Mouse (Mus musculus) ES-E14 (cell line): ENCODE data around the gene Tshz2. TPM values are rescaled to one million over a fixed set of nuclear protein-coding genes. Genes with fewer than 3 reads are reported as not detected.

ENCODE experiments used
- DNase-seq: peaks from one replicate; pipeline ENCODE4 v3.0.0-alpha.2; 2013; ENCODE audit warnings: low read depth, low spot score
- H3K27ac ChIP-seq: 2 replicates; pipeline ENCODE4 v1.5.1; 2012; ENCODE audit warnings: low read depth, mild to moderate bottlenecking, low read length, moderate library complexity, mixed read lengths; ENCODE audit not compliant: poor library complexity, insufficient read depth, severe bottlenecking
- H3K36me3 ChIP-seq: 2 replicates; pipeline ENCODE4 v1.6.1; 2012; ENCODE audit warnings: mild to moderate bottlenecking, low read length, moderate library complexity, mixed read lengths; ENCODE audit not compliant: control insufficient read depth, poor library complexity, insufficient read depth, severe bottlenecking
- H3K4me1 ChIP-seq, 2 experiments: fragments of 150-350 bp in 1 of 2; sonication (generic) in 1 of 2; 2 replicates each; pipeline ENCODE4 v1.6.1; 2012; ENCODE audit warnings: low read length in 2 of 2, mild to moderate bottlenecking in 1 of 2, mixed read lengths in 1 of 2; ENCODE audit not compliant: control insufficient read depth in 2 of 2, insufficient read depth in 2 of 2, poor library complexity in 1 of 2
- H3K4me3 ChIP-seq, 2 experiments: fragments of 150-350 bp in 1 of 2; sonication (generic) in 1 of 2; 2 replicates each; pipeline ENCODE4 v1.5.1; 2012; ENCODE audit warnings: low read length in 2 of 2, low read depth in 1 of 2, mild to moderate bottlenecking in 1 of 2, mixed read lengths in 1 of 2; ENCODE audit not compliant: insufficient read depth in 1 of 2, poor library complexity in 1 of 2, severe bottlenecking in 1 of 2
- H3K9ac ChIP-seq: 2 replicates; pipeline ENCODE4 v1.6.1; 2012; ENCODE audit warnings: low read depth, mild to moderate bottlenecking, low read length, mixed read lengths; ENCODE audit not compliant: poor library complexity, insufficient read depth, severe bottlenecking
- H3K9me3 ChIP-seq: fragments of 150-350 bp; sonication (generic); 2 replicates; pipeline ENCODE4 v1.6.1; 2012; ENCODE audit warnings: low read depth, mild to moderate bottlenecking, low read length; ENCODE audit not compliant: control insufficient read depth, insufficient read depth
- CHD2 ChIP-seq: IDR thresholded peaks from 2 replicates; pipeline ENCODE4 v1.6.1; 2014; ENCODE audit warnings: mild to moderate bottlenecking, low read depth, low read length, inconsistent platforms
- HCFC1 ChIP-seq: IDR thresholded peaks from 2 replicates; pipeline ENCODE4 v1.6.1; 2012; ENCODE audit warnings: low read length, inconsistent platforms, borderline replicate concordance; ENCODE audit not compliant: insufficient read depth
- MAFK ChIP-seq: IDR thresholded peaks from 2 replicates; pipeline ENCODE4 v1.6.1; 2014; ENCODE audit warnings: mild to moderate bottlenecking, low read depth, low read length, inconsistent platforms; ENCODE audit not compliant: insufficient read depth
- ZC3H11A ChIP-seq: IDR thresholded peaks from 2 replicates; pipeline ENCODE4 v1.6.1; 2012; ENCODE audit warnings: low read depth, mild to moderate bottlenecking, inconsistent platforms, low read length, borderline replicate concordance
- ZNF384 ChIP-seq: IDR thresholded peaks from 2 replicates; pipeline ENCODE4 v1.6.1; 2012; ENCODE audit warnings: low read depth, low read length, inconsistent platforms
- in situ Hi-C, 2 experiments: fragments of 600-800 bp; cut with MboI; formaldehyde crosslinking; loops; one replicate each; pipeline ENCODE4 v1.15.1; 2025; ENCODE audit warnings: low sequenced_read_pairs in 2 of 2, inconsistent platforms in 1 of 2; ENCODE audit not compliant: unreplicated experiment in 2 of 2
- total RNA-seq: library from RNA; depleted of rRNA; stranded (reverse); fragments of 300-350 nt; gene quantifications from 2 replicates; pipeline ENCODE4 v1.2.3, GENCODE M21; 2012

Tshz2 gene
- total RNA-seq, 1 experiment = 0.27 TPM

GRCm38 (mm10) chr2:169826833-169827232 is 194.0 kb downstream of the Tshz2 start:
- DNase-seq = no peak
- H3K36me3 ChIP-seq = no peaks in the 10 kb centered on the region
- H3K27ac ChIP-seq = no peak overlapping the region
- no peak for TF ChIP-seq ZNF384
- no peak for TF ChIP-seq ZC3H11A
- TF ChIP-seq CHD2 = no peak
- no peak for TF ChIP-seq MAFK
- TF ChIP-seq HCFC1 = no peak
- H3K9me3 ChIP-seq = no peaks in the 10 kb centered on the region
- H3K4me3 ChIP-seq = no peak overlapping the region
- no peak overlapping the region for H3K9ac ChIP-seq
- no peaks in the 10 kb centered on the region for H3K4me1 ChIP-seq
- in situ Hi-C loops = no loop called here

GRCm38 (mm10) chr2:169832184-169832583 is 199.4 kb downstream of the Tshz2 start:
- no peak overlapping the region for H3K27ac ChIP-seq
- no peak for DNase-seq
- in situ Hi-C loops = no loop called here
- H3K4me3 ChIP-seq = no peak overlapping the region
- no peak overlapping the region for H3K9ac ChIP-seq
- H3K9me3 ChIP-seq = no peaks in the 10 kb centered on the region
- H3K4me1 ChIP-seq = no peaks in the 10 kb centered on the region
- no peak for TF ChIP-seq ZC3H11A
- no peak for TF ChIP-seq CHD2
- TF ChIP-seq HCFC1 = no peak
- no peak for TF ChIP-seq ZNF384
- no peak for TF ChIP-seq MAFK
- no peaks in the 10 kb centered on the region for H3K36me3 ChIP-seq

GRCm38 (mm10) chr2:169833638-169834037 is 200.8 kb downstream of the Tshz2 start:
- Histone ChIP-seq H3K9ac (no peak overlapping the region), H3K27ac (no peak overlapping the region), H3K36me3 (no peaks in the 10 kb centered on the region), H3K4me3 (no peak overlapping the region), H3K4me1 (no peaks in the 10 kb centered on the region), H3K9me3 (no peaks in the 10 kb centered on the region)
- in situ Hi-C loops = no loop called here
- TF ChIP-seq CHD2 = no peak
- TF ChIP-seq ZC3H11A = no peak
- no peak for TF ChIP-seq MAFK
- TF ChIP-seq HCFC1 = no peak
- TF ChIP-seq ZNF384 = no peak
- no peak for DNase-seq

- Histone ChIP-seq H3K4me1 (no peaks in the 10 kb centered on the region), H3K9ac (no peak overlapping the region), H3K4me3 (no peak overlapping the region), H3K9me3 (no peaks in the 10 kb centered on the region), H3K36me3 (no peaks in the 10 kb centered on the region), H3K27ac (no peak overlapping the region)
- in situ Hi-C loops = no loop called here
- no peak for DNase-seq
- no peak for TF ChIP-seq ZNF384
- TF ChIP-seq ZC3H11A = no peak
- no peak for TF ChIP-seq MAFK
- TF ChIP-seq CHD2 = no peak
- TF ChIP-seq HCFC1 = no peak
Measured at GRCm38 (mm10) chr2:169834602-169835001, 201.8 kb downstream of the Tshz2 start.

- Histone ChIP-seq H3K36me3 (no peaks in the 10 kb centered on the region), H3K27ac (no peak overlapping the region), H3K4me1 (no peaks in the 10 kb centered on the region), H3K9me3 (no peaks in the 10 kb centered on the region), H3K9ac (no peak overlapping the region), H3K4me3 (no peak overlapping the region)
- DNase-seq = no peak
- in situ Hi-C loops = no loop called here
- TF ChIP-seq ZC3H11A (no peak), MAFK (no peak), ZNF384 (no peak), HCFC1 (no peak), CHD2 (no peak)
Measured at GRCm38 (mm10) chr2:169837031-169837605, 204.3 kb downstream of the Tshz2 start.
